Mouse (Mus musculus): ENCODE data around the gene Fkbp5.

- TF ChIP-seq CTCF (conservative IDR thresholded peaks at IDR 0.05; ENCODE audit: low read length): no peak
- no peak for TF ChIP-seq NANOG (IDR thresholded peaks at IDR 0.05; ENCODE audit: borderline replicate concordance, low read length)
Observed at GRCm38 (mm10) chr17:28415271-28415670, 102.1 kb downstream of the Fkbp5 start.

All from E14TG2a.4 (cell line).